Mouse (Mus musculus) gastrocnemius, postnatal 10 days (tissue): ENCODE results near the gene Zfp319. TPM values are rescaled to one million over a fixed set of nuclear protein-coding genes. Genes with fewer than 3 reads are reported as not detected.
A peak's percentile ranks its signal among the peaks of the same experiment; 100 is the strongest.

ENCODE experiments used
- DNase-seq: peaks from one replicate; pipeline ENCODE4 v3.0.0; 2021; ENCODE audit warnings: mixed read lengths
- total RNA-seq, 2 experiments: library from RNA; stranded (reverse); gene quantifications; 2 replicates each; pipeline ENCODE4 v1.2.3; 2021

The Zfp319 gene
- total RNA-seq, 2 experiments from 2014 or later, result 6.6 to 8.9 TPM

DNA sequence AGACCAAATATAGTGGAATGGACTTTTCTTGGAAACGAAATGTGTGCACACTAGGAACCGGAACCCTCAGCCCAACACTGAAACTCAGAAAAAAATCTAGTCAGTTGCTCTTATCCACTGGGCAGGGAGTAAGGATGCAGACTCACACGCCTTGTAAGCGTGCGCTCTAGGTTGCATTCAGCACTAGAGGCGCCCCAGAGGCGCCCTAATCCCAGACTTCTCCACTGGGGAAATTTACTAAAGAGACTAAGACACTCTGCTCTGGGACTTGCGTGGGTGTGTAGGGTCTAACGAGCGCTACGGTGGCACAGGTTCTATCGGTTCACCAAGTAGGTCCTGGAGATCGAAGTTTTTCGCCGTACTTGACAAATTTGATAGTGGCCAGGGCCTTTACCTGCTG is 19.7 kb upstream of the Zfp319 start:
- no peak for DNase-seq

DNA sequence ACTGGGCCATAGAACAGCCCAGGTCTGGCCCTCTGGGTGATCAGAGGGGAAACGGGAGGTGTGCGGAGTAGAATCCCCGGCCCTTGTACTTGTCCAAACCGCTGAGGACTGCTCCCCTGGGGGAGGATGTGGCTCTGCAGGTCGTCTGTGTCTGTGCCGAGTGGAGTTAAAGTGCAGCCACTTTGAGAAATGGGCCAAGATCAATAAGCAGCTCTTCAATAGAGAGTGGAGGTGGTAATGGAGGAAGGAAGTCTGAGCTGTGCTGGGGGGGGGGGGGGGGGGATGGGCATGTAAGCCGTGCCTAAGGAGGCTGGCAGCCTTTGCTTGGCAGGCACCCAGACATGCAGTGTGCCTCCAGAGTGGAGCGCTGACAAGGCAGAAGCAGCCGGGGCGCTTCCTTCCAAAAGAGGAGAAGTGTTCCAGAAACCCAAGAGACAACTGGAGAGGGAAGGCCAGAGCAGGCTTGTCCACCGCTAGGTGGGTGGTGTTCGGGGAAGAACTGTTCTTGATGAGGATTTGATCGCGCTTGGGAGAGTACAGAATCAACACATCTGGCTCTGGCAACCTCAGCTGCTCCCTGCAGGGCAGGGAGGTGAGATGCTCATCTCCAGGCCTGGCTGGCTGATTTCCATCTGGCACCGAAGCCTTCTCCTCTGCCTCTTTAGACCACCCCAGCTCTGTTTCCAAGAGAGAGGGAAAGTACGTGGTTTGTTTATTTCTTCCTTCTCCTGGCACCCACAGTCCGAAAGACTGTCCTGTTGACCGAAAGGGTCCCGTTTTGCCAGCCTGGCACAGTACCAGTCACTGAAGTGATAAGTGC is 17.3 kb upstream of the Zfp319 start:
- DNase-seq, result peak; percentile 66

DNA sequence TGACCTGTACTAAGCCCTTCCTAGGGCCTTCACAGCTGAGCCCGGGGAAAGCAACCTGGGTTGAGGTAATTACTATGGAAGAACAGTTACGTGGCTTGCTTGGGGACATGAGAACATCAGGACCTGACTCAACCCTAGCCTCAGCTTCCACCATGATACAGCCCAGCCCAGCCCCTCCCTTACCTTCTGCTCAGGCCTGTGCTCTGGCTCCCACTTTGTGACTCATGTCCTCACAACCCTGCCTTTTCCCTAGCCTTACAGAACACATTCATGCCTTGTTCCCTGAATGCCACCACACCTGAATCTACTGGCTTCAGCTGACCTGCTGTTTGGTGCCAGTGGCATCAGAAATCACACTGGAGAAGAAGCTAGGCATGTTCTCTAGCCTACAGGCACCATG is 16.6 kb upstream of the Zfp319 start:
- no peak for DNase-seq

DNA sequence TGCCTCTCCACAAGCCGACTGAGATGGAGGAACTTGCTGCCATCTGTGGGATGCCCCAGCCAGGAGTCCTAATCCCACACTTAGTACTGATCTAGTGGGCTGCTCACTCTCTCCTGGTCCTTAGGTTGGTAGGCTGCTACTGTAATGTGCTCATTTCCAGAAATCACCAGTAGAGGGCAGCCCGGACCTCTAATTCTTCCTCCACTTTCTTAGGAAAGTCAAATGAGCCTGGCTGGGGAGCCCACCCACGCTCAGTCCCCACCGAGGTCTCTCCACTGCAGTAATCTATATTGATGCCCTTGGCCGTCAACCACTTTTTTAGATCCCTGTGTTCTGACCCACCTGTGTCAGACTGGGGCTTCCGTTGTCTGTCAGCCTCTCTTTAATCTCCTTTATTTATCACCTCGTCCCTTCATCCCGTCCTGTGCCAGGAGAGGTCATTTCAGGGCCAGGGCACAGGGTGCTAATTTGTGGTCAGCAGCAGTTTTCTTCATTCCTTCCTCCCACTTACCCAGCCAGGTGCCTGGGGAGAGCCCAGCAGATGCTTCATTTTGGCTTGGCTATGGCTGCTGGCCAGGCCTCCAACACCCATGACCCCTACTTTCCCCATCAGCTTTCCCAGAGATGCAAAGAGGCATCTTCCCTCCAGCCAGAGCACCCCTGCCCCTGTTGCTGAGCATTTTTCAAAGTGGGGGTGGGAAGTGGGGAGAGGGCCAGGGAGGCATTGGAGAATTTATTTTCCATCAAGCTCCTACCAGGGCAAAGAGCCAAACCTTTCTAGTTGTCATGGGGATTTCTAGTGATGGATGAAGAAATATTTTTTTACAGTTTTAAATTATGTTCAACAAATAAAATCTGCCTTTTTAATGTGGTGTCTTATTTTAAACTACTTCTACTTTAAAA is 15.1 kb upstream of the Zfp319 start:
- DNase-seq, result peak; percentile 73

DNA sequence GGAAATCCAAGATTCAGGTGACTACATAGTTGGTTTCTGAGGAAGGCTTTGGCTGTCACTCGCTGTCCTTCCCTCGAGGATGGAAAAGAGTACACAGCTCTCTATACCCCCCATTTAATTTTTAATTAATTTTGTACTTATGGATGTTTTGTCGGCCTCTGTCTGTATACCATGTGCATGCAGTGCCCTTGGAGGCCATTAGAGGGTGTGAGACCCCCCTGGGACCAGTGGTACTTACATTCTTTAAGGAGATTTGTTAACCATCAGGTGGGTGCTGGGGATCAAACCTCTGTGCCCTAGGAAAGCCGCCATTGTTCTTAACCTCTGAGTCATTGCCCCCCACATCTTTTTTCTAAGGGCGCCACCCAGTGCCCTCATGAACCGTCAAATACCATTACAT is 12.9 kb upstream of the Zfp319 start:
- DNase-seq, result no peak

DNA sequence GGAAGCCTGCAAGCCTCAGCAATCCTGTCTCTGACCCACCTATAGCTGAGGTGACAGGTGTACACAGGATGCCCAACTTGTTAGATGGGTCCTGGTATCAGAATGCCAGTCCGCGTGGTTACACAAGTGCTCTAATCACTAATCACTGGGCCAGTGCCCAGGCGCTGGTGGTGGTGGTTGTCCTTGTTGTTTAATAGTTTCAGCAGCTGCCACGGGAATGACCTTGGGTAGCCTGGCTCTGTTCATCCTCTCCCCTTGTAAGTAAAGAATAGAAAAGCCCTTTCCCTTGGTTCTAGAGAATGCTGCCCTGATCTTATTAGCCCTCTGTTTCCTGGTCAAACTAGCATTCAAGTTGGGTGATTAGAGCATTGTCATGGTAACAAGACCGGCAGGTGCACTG is 10.0 kb upstream of the Zfp319 start:
- DNase-seq, result no peak

DNA sequence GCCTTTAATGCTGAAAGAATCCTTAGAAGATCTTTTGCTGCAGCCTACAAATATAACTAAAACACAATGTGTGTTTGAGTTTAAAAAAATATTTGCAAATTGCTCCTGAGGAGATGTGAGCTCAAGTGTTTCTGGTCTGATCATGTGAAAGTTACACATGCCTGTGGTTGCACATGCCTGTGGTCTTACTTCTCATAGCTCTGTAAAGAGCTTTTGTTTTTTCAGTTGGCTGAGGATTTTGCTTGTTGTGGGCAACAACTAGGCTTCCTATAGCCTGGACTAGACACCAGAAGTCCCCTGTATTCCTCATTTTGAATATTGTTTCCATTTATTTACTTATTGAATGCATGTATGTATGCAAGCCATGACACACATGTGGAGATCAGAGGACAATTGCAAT is 4.6 kb upstream of the Zfp319 start:
- no peak for DNase-seq

DNA sequence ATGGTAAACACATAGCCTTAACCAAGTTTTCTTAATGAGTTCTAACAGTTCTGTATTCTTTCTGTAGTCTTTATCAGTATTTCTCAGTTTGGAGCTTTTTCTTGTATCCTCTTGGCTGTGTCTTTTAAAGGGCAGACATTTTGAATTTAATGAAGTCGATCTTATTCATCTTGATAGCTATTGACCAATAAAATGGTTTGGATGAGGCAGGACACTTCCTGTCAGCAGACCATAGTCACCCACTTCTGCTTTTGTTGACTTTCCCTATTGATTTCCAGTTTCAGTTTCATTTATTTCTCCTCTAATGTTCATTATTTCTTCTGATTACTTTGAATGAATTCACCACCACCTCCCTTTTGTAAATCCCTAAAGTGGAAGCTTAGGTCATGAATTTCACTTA is 4.0 kb upstream of the Zfp319 start:
- DNase-seq, result no peak

DNA sequence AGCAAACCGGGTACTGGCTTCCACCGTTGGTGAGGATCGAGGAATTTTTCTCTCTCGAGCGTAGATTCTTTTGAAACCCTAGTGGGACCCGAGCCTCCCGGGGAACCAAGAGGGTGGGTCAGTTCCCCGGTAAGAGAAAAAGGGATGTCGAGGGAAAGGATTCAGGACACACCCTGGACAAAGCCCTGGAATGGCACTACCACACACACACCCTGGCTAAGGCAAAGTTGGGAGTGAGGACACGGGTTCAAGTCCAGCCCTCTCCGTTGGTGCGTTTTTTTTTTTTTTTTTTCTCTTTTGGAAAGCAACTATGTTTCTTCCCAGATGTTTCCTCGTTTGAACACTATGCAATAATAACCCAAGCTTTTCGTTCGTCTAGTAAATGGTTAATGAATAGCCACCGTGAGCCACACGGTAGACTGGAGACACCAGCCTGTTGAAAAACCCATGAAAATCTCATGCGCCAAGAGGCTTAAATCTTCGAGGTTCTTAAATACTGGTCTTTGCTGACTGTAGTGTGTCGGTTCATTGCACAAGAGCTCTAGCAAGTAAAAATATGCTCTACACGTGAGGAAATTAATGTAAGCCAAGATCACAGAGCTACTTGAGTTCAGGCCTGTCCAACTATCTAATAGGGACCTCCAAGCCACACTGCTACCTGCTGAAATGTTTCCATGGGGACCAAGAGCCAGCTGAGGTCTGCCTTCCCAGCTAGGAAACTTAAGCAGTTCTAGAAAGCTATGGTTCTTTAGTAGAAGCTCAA is 868 bp upstream of the Zfp319 start:
- no peak for DNase-seq

DNA sequence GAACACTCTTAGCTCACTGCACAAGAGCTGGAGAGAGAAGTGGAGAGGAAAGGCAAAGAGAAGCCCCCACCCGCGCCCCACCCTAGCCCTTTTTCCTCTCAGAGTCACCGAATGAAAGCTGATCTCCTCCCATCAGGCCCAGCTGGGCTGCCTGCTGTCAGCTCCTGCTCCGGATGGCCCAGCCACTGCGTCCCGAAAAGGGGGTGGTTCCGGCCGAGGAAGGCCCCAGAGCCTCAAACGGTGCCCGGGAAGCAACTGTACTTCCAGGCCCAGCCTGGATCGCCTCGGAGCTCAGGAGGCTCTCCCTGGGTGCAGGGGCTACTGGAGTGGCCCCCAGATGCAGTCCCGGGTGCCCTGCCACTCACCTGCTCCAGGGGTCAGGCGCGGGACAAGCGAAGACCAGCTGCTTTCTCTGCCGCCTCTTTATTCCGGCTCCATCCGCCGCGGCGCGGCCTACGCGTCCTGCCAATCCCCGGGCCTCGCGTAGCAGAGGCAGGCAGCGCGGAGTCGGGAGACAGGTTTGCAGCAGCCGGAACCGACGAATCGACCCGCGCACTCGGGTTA is 512 bp downstream of the Zfp319 start:
- DNase-seq, result peak; percentile 73

DNA sequence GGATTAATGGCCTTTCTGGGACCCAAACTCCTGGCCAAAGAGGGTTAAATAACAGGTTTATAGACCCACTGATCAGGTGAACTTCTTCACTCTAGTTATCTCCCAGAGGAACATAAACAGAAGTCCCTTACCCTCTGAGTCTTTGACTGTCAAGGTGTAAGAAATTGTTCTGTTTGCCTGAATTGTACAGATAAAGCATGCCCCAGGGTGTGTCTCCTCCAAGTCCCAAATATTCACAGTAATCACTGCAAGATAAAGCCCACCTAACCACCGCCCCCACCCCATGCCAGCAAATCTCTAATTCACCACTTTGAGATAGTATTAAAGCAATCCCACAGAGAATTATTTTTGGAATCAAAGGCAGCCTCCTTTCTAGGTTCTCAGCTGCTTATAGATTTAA is 1.4 kb downstream of the Zfp319 start:
- no peak for DNase-seq

DNA sequence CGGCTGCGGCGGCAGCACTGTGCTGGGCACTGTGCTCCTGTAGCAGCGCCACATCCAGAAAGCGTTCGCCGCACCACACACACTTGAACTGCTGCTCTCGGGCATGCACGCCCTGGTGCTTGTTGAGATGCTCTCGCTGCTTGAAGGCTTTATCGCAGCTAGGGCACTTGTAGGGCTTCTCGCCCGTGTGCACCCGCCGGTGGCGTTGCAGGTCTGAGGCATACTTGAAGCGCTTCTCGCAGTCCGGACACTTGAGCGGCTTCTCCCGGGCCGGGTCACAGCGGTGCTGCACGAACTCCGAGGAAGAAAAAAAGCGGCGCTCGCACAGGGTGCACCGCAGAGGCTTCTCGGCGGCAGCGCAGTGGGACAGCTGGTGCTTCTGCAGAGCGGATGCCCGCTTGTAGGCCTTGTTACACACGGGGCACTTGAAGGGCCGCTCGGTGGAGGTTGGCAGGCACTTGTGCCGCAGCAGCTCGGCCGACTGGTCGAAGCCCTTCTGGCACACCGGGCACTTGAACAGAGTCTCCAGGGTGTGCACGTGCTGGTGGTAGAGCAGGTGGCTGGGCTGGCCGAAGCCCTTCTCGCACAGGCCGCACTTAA is 3.8 kb downstream of the Zfp319 start:
- no peak for DNase-seq

DNA sequence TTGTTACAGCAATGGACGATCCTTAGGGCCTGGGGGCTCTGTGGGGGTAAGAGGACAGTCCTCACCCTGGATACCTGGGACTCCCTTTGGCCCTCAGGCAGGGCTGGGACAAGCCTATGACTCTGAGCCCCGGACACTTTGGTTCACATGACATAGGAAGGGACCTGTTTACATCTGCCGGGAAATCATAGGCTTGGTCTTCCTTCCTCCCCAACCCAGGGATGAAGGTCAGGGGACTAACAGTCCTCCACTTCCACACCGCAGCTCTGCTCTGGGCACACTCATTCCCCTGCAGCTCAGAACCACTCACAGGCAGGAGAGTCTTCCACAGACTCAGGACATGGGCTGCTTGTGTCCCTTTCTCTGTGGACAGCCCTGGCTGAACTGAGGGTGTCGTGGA is 4.9 kb downstream of the Zfp319 start:
- no peak for DNase-seq

DNA sequence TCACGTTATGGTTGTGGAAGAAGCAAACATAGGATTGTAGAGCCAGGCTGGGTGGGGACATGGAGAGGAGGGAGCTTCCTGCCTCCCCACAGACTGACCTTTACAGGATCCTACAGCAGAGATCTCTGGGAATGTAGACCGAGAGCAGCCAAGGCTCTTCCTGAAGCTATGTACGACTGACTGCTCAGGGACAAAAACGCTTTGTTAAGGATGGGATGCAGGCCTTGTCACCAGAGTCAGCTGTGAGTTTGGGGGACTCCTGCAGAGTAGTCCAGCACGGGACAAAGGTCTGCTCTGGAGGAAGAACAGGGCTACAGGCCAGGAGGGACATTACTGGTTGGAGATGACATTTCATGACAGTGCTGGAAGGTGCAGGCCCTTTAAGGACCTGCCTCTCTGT is 7.1 kb downstream of the Zfp319 start:
- DNase-seq, result no peak

DNA sequence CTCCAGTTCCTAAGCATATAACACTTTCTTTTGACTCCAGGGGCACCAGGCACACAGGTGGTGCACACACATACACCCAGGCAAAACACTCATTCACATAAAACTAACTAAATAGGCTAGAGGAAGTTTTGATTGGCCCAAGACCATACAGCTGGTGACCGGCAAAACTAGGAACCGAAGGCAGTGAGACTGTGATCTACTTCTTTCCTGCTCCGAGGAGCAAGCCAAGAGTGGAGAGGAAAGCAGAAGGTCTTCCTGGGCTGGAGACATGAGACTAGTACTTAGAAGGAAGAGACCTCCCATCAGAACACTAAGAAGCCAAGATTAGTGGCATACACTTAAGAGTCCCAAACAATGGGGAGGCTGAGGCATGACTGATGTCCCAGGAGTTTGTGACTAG is 8.5 kb downstream of the Zfp319 start:
- no peak for DNase-seq

DNA sequence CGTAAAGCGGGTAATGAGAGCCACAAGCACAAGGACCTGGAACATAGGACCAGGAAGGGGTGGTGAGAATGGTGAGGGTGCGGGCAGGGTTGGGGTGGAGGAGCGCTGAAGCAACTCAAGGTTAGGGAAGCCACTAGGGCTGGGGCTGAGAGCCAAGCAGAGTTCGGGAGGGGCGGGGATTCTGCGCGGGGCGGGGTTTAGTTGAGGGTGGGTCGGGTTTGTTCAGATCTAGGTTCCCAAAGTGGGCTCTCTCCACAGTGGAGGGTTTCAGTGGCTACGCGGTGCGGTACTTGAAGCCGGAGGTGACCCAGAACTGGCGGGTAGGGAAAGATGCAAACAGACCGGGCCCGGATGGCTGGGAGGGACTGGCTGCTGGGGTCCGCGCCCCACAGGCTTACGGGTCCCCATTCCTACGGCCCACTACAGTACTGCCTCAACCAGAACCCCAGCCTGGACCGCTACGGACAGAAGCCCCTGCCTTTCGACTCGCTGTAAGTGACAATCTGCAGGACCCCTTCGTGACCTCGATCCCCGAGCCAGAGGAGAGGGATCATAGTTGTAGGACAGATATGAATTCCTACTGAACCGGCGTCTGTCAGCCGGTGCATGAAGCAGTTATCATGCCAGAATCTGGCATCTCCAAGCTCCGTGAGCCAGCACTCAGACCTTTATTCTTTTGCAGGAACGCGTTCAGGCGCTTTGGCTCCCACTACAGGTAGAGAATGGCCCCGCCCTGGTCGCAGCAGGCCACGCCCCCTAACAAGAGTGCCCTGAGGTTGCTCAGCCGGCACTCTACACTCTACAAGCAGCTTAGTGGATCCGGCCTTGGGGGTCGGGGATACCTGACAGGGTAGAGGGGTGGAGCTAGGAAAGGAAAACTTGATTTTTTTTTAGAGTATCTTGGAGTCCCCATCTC is 11.3 kb downstream of the Zfp319 start:
- DNase-seq, result peak; percentile 30

DNA sequence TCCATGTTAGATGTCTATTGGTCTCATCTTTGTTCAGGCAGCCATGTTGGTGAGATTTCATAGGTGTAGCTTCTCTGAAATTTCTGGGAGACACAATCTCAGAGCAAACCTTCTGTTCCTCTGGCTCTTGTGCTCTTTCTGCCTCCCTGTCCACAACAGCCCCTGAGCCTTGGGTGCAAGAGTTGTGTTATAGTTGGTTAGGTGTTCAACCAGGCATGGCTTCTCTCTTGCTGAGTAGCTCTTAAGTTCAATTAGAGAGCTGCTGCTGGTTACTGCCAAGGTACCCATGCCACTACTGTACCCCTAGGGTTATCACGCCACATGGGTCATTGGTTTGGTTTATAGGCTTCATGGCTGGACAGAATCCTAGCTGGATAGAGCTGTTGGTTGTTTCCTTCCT is 16.4 kb downstream of the Zfp319 start:
- no peak for DNase-seq

DNA sequence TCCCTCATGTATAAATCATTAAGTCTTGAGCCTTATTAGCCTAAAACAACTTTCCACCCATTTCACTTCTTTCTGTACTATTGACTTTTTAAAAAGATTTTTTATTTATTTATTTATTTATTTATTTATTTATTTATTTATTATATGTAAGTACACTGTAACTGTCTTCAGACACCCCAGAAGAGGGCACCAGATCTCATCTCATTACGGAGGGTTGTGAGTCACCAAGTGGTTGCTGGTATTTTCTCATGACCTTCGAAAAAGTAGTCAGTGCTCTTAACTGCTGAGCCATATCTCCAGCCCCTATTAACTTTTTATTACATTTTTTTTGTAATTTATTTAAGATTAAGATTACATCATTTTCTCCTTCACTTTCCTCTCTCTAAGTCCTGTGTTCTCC is 17.0 kb downstream of the Zfp319 start:
- DNase-seq, result no peak

DNA sequence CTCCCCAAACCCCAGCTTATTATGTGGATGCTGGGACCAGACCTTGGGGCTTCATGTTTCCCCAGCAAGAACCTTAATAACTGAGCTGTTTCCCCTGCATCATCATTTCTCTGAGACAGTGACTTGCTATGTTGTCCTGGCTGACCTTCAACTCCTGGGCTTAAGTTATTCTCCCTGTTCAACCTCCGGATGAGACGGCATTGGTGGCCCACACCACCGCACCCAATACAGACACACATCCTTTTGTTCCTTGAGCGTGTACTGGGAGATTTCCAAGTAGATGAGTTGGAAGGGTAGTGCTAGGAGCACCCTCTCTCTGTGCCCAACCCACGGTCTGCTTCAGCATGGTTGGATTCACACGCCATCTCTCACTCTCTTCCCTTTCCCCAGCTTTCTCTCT is 17.9 kb downstream of the Zfp319 start:
- no peak for DNase-seq

DNA sequence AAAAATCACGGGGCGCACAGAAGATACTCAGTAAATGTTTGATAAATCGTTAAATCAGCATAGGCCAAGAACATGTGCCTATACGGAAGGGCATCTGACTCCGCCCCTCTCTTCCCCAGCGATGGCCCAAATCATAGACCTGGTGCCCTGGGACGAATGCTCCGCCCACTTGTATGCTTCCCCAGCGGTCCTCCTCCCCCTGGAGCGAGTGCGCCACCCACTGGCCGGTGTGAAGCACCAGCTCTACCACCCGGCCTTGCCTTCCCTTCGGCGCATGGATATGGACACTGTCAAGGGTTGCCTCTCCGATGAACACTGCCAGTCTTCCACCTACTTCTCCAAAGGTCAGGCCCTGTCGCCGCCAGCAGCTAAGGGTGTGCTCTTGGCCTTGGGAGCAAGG is 18.9 kb downstream of the Zfp319 start:
- peak; percentile 36 for DNase-seq
